Mouse (Mus musculus): ENCODE measurements around the gene Dhdds. TPM values are rescaled to one million over a fixed set of nuclear protein-coding genes. Genes with fewer than 3 reads are reported as not detected.

Gene Dhdds
- polyA plus RNA-seq, 1 experiment from 2014 or later = 23.8 TPM

- ATAC-seq (no peak), DNase-seq (ENCODE audit: low spot score) (no peak)
- no peak overlapping the region for H3K9ac ChIP-seq (replicated peaks; ENCODE audit: low read depth)
- H3K4me1 ChIP-seq (ENCODE audit: insufficient read depth, low read depth, low read length) = no peaks in the 10 kb centered on the region
- H3K27me3 ChIP-seq (replicated peaks; ENCODE audit: insufficient read depth, low read length) = no peaks in the 10 kb centered on the region
- no peak overlapping the region for H3K27ac ChIP-seq (ENCODE audit: low read length)
- no peaks in the 10 kb centered on the region for H3K36me3 ChIP-seq (ENCODE audit: insufficient read depth, low read length)
- no peak overlapping the region for H3K4me3 ChIP-seq (ENCODE audit: low read depth, low read length)
- WGBS = 85% methylated on average over 4 of the region's 4 CpGs
- H3K4me2 ChIP-seq (replicated peaks; ENCODE audit: low read depth, low read length) = no peak overlapping the region
- TF ChIP-seq CTCF (IDR thresholded peaks at IDR 0.05) (no peak), EP300 (IDR thresholded peaks at IDR 0.05) (no peak)
- no peaks in the 10 kb centered on the region for H3K9me3 ChIP-seq (ENCODE audit: low read length)
Measured at GRCm38 (mm10) chr4:133942679-133943078, 58.0 kb downstream of the Dhdds start.

DNA sequence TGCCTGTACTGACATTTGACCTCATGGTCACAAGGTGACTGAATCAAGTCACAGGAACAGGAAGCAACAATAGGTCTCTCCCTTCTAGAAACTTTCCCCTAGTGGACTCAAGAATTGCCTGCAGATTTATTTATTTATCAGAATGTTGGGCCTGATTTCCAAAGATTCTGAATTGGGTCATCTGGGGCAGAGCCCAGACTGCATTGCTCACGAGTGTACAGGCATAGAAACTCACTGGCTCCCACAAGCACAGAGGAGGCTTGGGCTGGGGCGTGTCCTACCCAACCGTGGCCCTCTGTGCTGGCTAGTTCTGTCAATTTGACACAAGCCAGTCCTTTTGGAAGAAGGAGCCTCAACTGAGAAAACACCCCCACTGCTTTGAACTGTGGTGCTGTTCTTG, 59.1 kb downstream of the Dhdds start:
- no peak overlapping the region for H3K27ac ChIP-seq (ENCODE audit: low read length)
- no peak overlapping the region for H3K9ac ChIP-seq (replicated peaks; ENCODE audit: low read depth)
- H3K4me1 ChIP-seq (ENCODE audit: insufficient read depth, low read depth, low read length) = no peaks in the 10 kb centered on the region
- ATAC-seq (peak; percentile 26; the same call in 1 of the 2 replicates), DNase-seq (ENCODE audit: low spot score) (peak; percentile 35)
- TF ChIP-seq EP300 (IDR thresholded peaks at IDR 0.05) (no peak), CTCF (IDR thresholded peaks at IDR 0.05) (no peak)
- no peak overlapping the region for H3K4me3 ChIP-seq (ENCODE audit: low read depth, low read length)
- no peaks in the 10 kb centered on the region for H3K36me3 ChIP-seq (ENCODE audit: insufficient read depth, low read length)
- no peaks in the 10 kb centered on the region for H3K9me3 ChIP-seq (ENCODE audit: low read length)
- H3K27me3 ChIP-seq (replicated peaks; ENCODE audit: insufficient read depth, low read length) = no peaks in the 10 kb centered on the region
- no peak overlapping the region for H3K4me2 ChIP-seq (replicated peaks; ENCODE audit: low read depth, low read length)
- WGBS = 42% methylated on average over 3 of the region's 3 CpGs

GRCm38 (mm10) chr4:133940386-133941260, 60.1 kb downstream of the Dhdds start:
- TF ChIP-seq CTCF (IDR thresholded peaks at IDR 0.05) = no peak
- no peak for TF ChIP-seq EP300 (IDR thresholded peaks at IDR 0.05)
- no peaks in the 10 kb centered on the region for H3K27me3 ChIP-seq (replicated peaks; ENCODE audit: insufficient read depth, low read length)
- ATAC-seq (no peak), DNase-seq (ENCODE audit: low spot score) (no peak)
- 71% methylated on average over 13 of the region's 13 CpGs for WGBS
- H3K4me1 ChIP-seq (ENCODE audit: insufficient read depth, low read depth, low read length) = no peaks in the 10 kb centered on the region
- H3K36me3 ChIP-seq (ENCODE audit: insufficient read depth, low read length) = no peaks in the 10 kb centered on the region
- H3K27ac ChIP-seq (ENCODE audit: low read length) = no peak overlapping the region
- H3K9ac ChIP-seq (replicated peaks; ENCODE audit: low read depth) = no peak overlapping the region
- H3K9me3 ChIP-seq (ENCODE audit: low read length) = no peaks in the 10 kb centered on the region
- no peak overlapping the region for H3K4me3 ChIP-seq (ENCODE audit: low read depth, low read length)
- no peak overlapping the region for H3K4me2 ChIP-seq (replicated peaks; ENCODE audit: low read depth, low read length)

GRCm38 (mm10) chr4:133938077-133938476, 62.6 kb downstream of the Dhdds start:
- TF ChIP-seq CTCF (IDR thresholded peaks at IDR 0.05) (no peak), EP300 (IDR thresholded peaks at IDR 0.05) (no peak)

GRCm38 (mm10) chr4:133931785-133932184, 68.9 kb downstream of the Dhdds start:
- ATAC-seq (no peak), DNase-seq (ENCODE audit: low spot score) (no peak)
- Histone ChIP-seq H3K36me3 (ENCODE audit: insufficient read depth, low read length) (no peaks in the 10 kb centered on the region), H3K9ac (replicated peaks; ENCODE audit: low read depth) (no peak overlapping the region), H3K4me2 (replicated peaks; ENCODE audit: low read depth, low read length) (no peak overlapping the region), H3K9me3 (ENCODE audit: low read length) (no peaks in the 10 kb centered on the region), H3K4me3 (ENCODE audit: low read depth, low read length) (no peak overlapping the region), H3K27me3 (replicated peaks; ENCODE audit: insufficient read depth, low read length) (no peaks in the 10 kb centered on the region), H3K4me1 (ENCODE audit: insufficient read depth, low read depth, low read length) (no peaks in the 10 kb centered on the region), H3K27ac (ENCODE audit: low read length) (no peak overlapping the region)
- 80% methylated on average over 3 of the region's 3 CpGs for WGBS
- TF ChIP-seq CTCF (IDR thresholded peaks at IDR 0.05) (no peak), EP300 (IDR thresholded peaks at IDR 0.05) (no peak)

More at GRCm38 (mm10) chr4:133938077-133938476, 62.6 kb downstream of the Dhdds start:
- no peak overlapping the region for H3K4me2 ChIP-seq (replicated peaks; ENCODE audit: low read depth, low read length)
- H3K9me3 ChIP-seq (ENCODE audit: low read length) = no peaks in the 10 kb centered on the region
- no peaks in the 10 kb centered on the region for H3K4me1 ChIP-seq (ENCODE audit: insufficient read depth, low read depth, low read length)
- H3K9ac ChIP-seq (replicated peaks; ENCODE audit: low read depth) = no peak overlapping the region
- DNase-seq (ENCODE audit: low spot score) (no peak), ATAC-seq (no peak)
- no peak overlapping the region for H3K27ac ChIP-seq (ENCODE audit: low read length)
- 46% methylated on average over 2 of the region's 2 CpGs for WGBS
- H3K36me3 ChIP-seq (ENCODE audit: insufficient read depth, low read length) = no peaks in the 10 kb centered on the region
- no peaks in the 10 kb centered on the region for H3K27me3 ChIP-seq (replicated peaks; ENCODE audit: insufficient read depth, low read length)
- H3K4me3 ChIP-seq (ENCODE audit: low read depth, low read length) = no peak overlapping the region

GRCm38 (mm10) chr4:133931349-133931748, 69.4 kb downstream of the Dhdds start:
- Histone ChIP-seq H3K4me2 (replicated peaks; ENCODE audit: low read depth, low read length) (no peak overlapping the region), H3K36me3 (ENCODE audit: insufficient read depth, low read length) (no peaks in the 10 kb centered on the region), H3K4me3 (ENCODE audit: low read depth, low read length) (no peak overlapping the region), H3K9me3 (ENCODE audit: low read length) (no peaks in the 10 kb centered on the region), H3K27me3 (replicated peaks; ENCODE audit: insufficient read depth, low read length) (no peaks in the 10 kb centered on the region), H3K9ac (replicated peaks; ENCODE audit: low read depth) (no peak overlapping the region), H3K27ac (ENCODE audit: low read length) (no peak overlapping the region), H3K4me1 (ENCODE audit: insufficient read depth, low read depth, low read length) (no peaks in the 10 kb centered on the region)
- 17% methylated on average over 10 of the region's 10 CpGs for WGBS
- peak; percentile 71 for TF ChIP-seq CTCF (IDR thresholded peaks at IDR 0.05)
- TF ChIP-seq EP300 (IDR thresholded peaks at IDR 0.05) = no peak
- no peak for ATAC-seq
- peak; percentile 39 for DNase-seq (ENCODE audit: low spot score)
